Mouse (Mus musculus) neural tube, embryonic 11.5 days (tissue): ENCODE measurements around the gene Wasf2. TPM values are rescaled to one million over a fixed set of nuclear protein-coding genes. Genes with fewer than 3 reads are reported as not detected.

ENCODE experiments used
- ATAC-seq: fragments of 200-750 bp; cut with Nextera tagmentation; 2 replicates; pipeline ENCODE4 v1.8.0; 2017; ENCODE audit warnings: moderate number of reproducible peaks, mild to moderate bottlenecking, moderate TSS enrichment, moderate library complexity; ENCODE audit not compliant: insufficient read depth, low FRiP score, low TSS enrichment
- DNase-seq: peaks from one replicate; pipeline ENCODE4 v3.0.0-alpha.2; 2015; ENCODE audit warnings: low spot score
- H3K27ac ChIP-seq: fragments of 300-500 bp; sonication (generic); 2 replicates; pipeline ENCODE4 v1.5.1; 2014; ENCODE audit warnings: low read depth, mild to moderate bottlenecking, low read length
- H3K27me3 ChIP-seq: fragments of 300-500 bp; sonication (generic); 2 replicates; pipeline ENCODE4 v1.6.1; 2014; ENCODE audit warnings: mild to moderate bottlenecking, low read length, mixed read lengths; ENCODE audit not compliant: control insufficient read depth, insufficient read depth
- H3K36me3 ChIP-seq: fragments of 300-500 bp; sonication (generic); 2 replicates; pipeline ENCODE4 v1.6.1; 2014; ENCODE audit warnings: mild to moderate bottlenecking, low read length, moderate library complexity, mixed read lengths; ENCODE audit not compliant: control insufficient read depth, insufficient read depth
- H3K4me1 ChIP-seq: fragments of 300-500 bp; sonication (generic); 2 replicates; pipeline ENCODE4 v1.6.1; 2014; ENCODE audit warnings: low read length, mixed read lengths; ENCODE audit not compliant: control insufficient read depth, insufficient read depth
- H3K4me2 ChIP-seq: fragments of 300-500 bp; sonication (generic); 2 replicates; pipeline ENCODE4 v1.6.1; 2014; ENCODE audit warnings: low read depth, mild to moderate bottlenecking, moderate library complexity
- H3K4me3 ChIP-seq: fragments of 300-500 bp; sonication (generic); 2 replicates; pipeline ENCODE4 v1.5.1; 2014; ENCODE audit warnings: low read depth, low read length
- H3K9ac ChIP-seq: fragments of 300-500 bp; sonication (generic); 2 replicates; pipeline ENCODE4 v1.6.1; 2014; ENCODE audit warnings: mild to moderate bottlenecking, low read length
- H3K9me3 ChIP-seq: fragments of 300-500 bp; sonication (generic); 2 replicates; pipeline ENCODE4 v1.6.1; 2016; ENCODE audit warnings: low read length; ENCODE audit not compliant: control insufficient read depth
- WGBS: fragments of 180-500 bp; shearing (Covaris S2); extraction: QIAGEN DNeasy Blood & Tissue Kit; methylation state at CpG from one replicate; pipeline ENCODE4 v1.1.7; 2014; 5-methylcytosine and 5-hydroxymethylcytosine counted together
- polyA plus RNA-seq: library from polyadenylated mRNA; unstranded; fragments of >200 nt; fragmentation: Nextera tagmentation; extraction: Ambion mirVana; gene quantifications from 2 replicates; pipeline ENCODE4 v1.2.1, GENCODE M21; 2014

Wasf2 gene
- polyA plus RNA-seq, 1 experiment from 2014 or later: 33.0 TPM

GRCm38 (mm10) chr4:133172451-133172850 is 42.1 kb downstream of the Wasf2 start:
- H3K9me3 ChIP-seq: no peaks in the 10 kb centered on the region
- H3K4me1 ChIP-seq: peaks cover 9% of the 10 kb centered on the region; the same call in 1 of the 2 replicates
- ATAC-seq (no peak), DNase-seq (no peak)
- H3K27me3 ChIP-seq: no peaks in the 10 kb centered on the region
- H3K9ac ChIP-seq: no peak overlapping the region
- no peak overlapping the region for H3K4me2 ChIP-seq
- no peak overlapping the region for H3K4me3 ChIP-seq
- H3K36me3 ChIP-seq: no peaks in the 10 kb centered on the region
- WGBS: 96% methylated on average over 4 of the region's 4 CpGs
- H3K27ac ChIP-seq: no peak overlapping the region

- WGBS: 70% methylated on average over 4 of the region's 4 CpGs
- no peak overlapping the region for H3K4me2 ChIP-seq
- no peak overlapping the region for H3K9ac ChIP-seq
- no peak overlapping the region for H3K4me3 ChIP-seq
- ATAC-seq: no peak
- H3K4me1 ChIP-seq: peaks cover 11% of the 10 kb centered on the region; the same call in 1 of the 2 replicates
- DNase-seq: no peak
- no peaks in the 10 kb centered on the region for H3K27me3 ChIP-seq
- H3K9me3 ChIP-seq: no peaks in the 10 kb centered on the region
- no peak overlapping the region for H3K27ac ChIP-seq
- no peaks in the 10 kb centered on the region for H3K36me3 ChIP-seq
These were observed 44.1 kb downstream of the Wasf2 start for GRCm38 (mm10) chr4:133174361-133174760.

- Histone ChIP-seq H3K27ac (no peak overlapping the region), H3K4me2 (no peak overlapping the region), H3K36me3 (no peaks in the 10 kb centered on the region; the same call in 1 of the 2 replicates), H3K27me3 (no peaks in the 10 kb centered on the region), H3K9me3 (no peaks in the 10 kb centered on the region), H3K4me1 (peaks cover 11% of the 10 kb centered on the region; the same call in 1 of the 2 replicates), H3K9ac (no peak overlapping the region), H3K4me3 (no peak overlapping the region)
- DNase-seq (no peak), ATAC-seq (no peak)
- 83% methylated on average over 7 of the region's 7 CpGs for WGBS
These were observed 45.0 kb downstream of the Wasf2 start for GRCm38 (mm10) chr4:133175274-133175673.

GRCm38 (mm10) chr4:133175998-133176760 is 45.9 kb downstream of the Wasf2 start:
- Histone ChIP-seq H3K9ac (no peak overlapping the region), H3K4me3 (no peak overlapping the region), H3K4me1 (peaks cover 11% of the 10 kb centered on the region; the same call in 1 of the 2 replicates), H3K36me3 (no peaks in the 10 kb centered on the region; the same call in 1 of the 2 replicates), H3K27ac (no peak overlapping the region), H3K9me3 (no peaks in the 10 kb centered on the region), H3K27me3 (no peaks in the 10 kb centered on the region), H3K4me2 (no peak overlapping the region)
- ATAC-seq: no peak
- no peak for DNase-seq
- 70% methylated on average over 14 of the region's 14 CpGs for WGBS

GRCm38 (mm10) chr4:133176761-133177403 is 46.6 kb downstream of the Wasf2 start:
- Histone ChIP-seq H3K4me1 (peaks cover 11% of the 10 kb centered on the region; the same call in 1 of the 2 replicates), H3K4me2 (no peak overlapping the region), H3K4me3 (no peak overlapping the region), H3K27me3 (no peaks in the 10 kb centered on the region), H3K9ac (no peak overlapping the region), H3K27ac (0 out of 2 replicates have a peak overlapping the region, but pooled peaks have one; percentile 23), H3K9me3 (no peaks in the 10 kb centered on the region), H3K36me3 (no peaks in the 10 kb centered on the region; the same call in 1 of the 2 replicates)
- no peak for DNase-seq
- 79% methylated on average over 18 of the region's 18 CpGs for WGBS
- ATAC-seq: no peak

GRCm38 (mm10) chr4:133178305-133178704 is 48.0 kb downstream of the Wasf2 start:
- Histone ChIP-seq H3K9ac (no peak overlapping the region), H3K4me1 (peaks cover 13% of the 10 kb centered on the region; the same call in 1 of the 2 replicates), H3K4me3 (no peak overlapping the region), H3K36me3 (no peaks in the 10 kb centered on the region; the same call in 1 of the 2 replicates), H3K4me2 (no peak overlapping the region), H3K27ac (no peak overlapping the region), H3K27me3 (no peaks in the 10 kb centered on the region), H3K9me3 (no peaks in the 10 kb centered on the region)
- 92% methylated on average over 5 of the region's 5 CpGs for WGBS
- ATAC-seq: no peak
- DNase-seq: no peak

GRCm38 (mm10) chr4:133179258-133179657 is 49.0 kb downstream of the Wasf2 start:
- no peak for DNase-seq
- no peak overlapping the region for H3K4me3 ChIP-seq
- ATAC-seq: no peak
- no peak overlapping the region for H3K9ac ChIP-seq
- no peaks in the 10 kb centered on the region for H3K27me3 ChIP-seq
- H3K27ac ChIP-seq: no peak overlapping the region
- H3K4me2 ChIP-seq: no peak overlapping the region
- no peaks in the 10 kb centered on the region; the same call in 1 of the 2 replicates for H3K36me3 ChIP-seq
- H3K9me3 ChIP-seq: no peaks in the 10 kb centered on the region
- 92% methylated on average over 7 of the region's 7 CpGs for WGBS
- peaks cover 17% of the 10 kb centered on the region; the same call in 1 of the 2 replicates for H3K4me1 ChIP-seq

- H3K9ac ChIP-seq: no peak overlapping the region
- peaks cover 7% of the 10 kb centered on the region; the same call in 1 of the 2 replicates for H3K4me1 ChIP-seq
- no peak overlapping the region for H3K27ac ChIP-seq
- no peaks in the 10 kb centered on the region for H3K27me3 ChIP-seq
- H3K4me3 ChIP-seq: no peak overlapping the region
- H3K4me2 ChIP-seq: no peak overlapping the region
- ATAC-seq (no peak), DNase-seq (no peak)
- 94% methylated on average over 8 of the region's 8 CpGs for WGBS
- H3K9me3 ChIP-seq: no peaks in the 10 kb centered on the region
- peaks cover under 1% of the 10 kb centered on the region for H3K36me3 ChIP-seq
These were observed 52.2 kb downstream of the Wasf2 start for GRCm38 (mm10) chr4:133182439-133183033.
